In genomic region chr7:27613751-27614499, GRCm38 (mm10) we compare ENCODE assay signal across 15 mouse cellular contexts. TPM values are rescaled to one million over a fixed set of nuclear protein-coding genes. Genes with fewer than 3 reads are reported as not detected.
DNase-seq lines count a peak whose midpoint lies in the region; ATAC-seq and TF ChIP-seq lines count a peak whose summit lies in the region.
"Had no signal": no experiment of that assay in that cellular context is flagged by ENCODE, and none has a peak within 500 bp of the region (broad histone marks: within the 10 kb centered on the region; RNA-seq: fewer than 3 reads in every experiment).

No protein-coding gene starts in this region.

- TF ChIP-seq POLR2A in heart, adult 2 months (IDR thresholded peaks at IDR 0.05; ENCODE audit: insufficient read depth, low read depth, low read length) = no peak

- TF ChIP-seq CTCF in left cerebral cortex, adult 2 months (IDR thresholded peaks at IDR 0.05) = no peak
- no peak for TF ChIP-seq CTCF in heart, adult 2 months (IDR thresholded peaks at IDR 0.05)

- no peaks in the 10 kb centered on the region for H3K9me3 ChIP-seq in hindbrain, embryonic 16.5 days (ENCODE audit: control insufficient read depth, low read length)
- H3K9me3 ChIP-seq in midbrain, embryonic 15.5 days = no peaks in the 10 kb centered on the region
- H3K9me3 ChIP-seq: embryonic facial prominence, embryonic 15.5 days; limb, embryonic 12.5 days had no signal

- H3K4me1 ChIP-seq in hindbrain, embryonic 16.5 days (ENCODE audit: control insufficient read depth, insufficient read depth, low read depth, low read length) = peaks cover 19% of the 10 kb centered on the region
- peaks cover 22% of the 10 kb centered on the region for H3K4me1 ChIP-seq in midbrain, embryonic 15.5 days
- H3K4me1 ChIP-seq in heart, adult 2 months (ENCODE audit: control insufficient read depth, insufficient read depth, low read length) = peaks cover 5% of the 10 kb centered on the region
- H3K4me1 ChIP-seq: embryonic facial prominence, embryonic 15.5 days; limb, embryonic 12.5 days had no signal

- intact Hi-C loops in left cerebral cortex, adult 2 months (cut with DNase I) = no loop called here
- intact Hi-C loops in left cerebral cortex, postnatal 36 days (cut with DNase I) = no loop called here
- intact Hi-C loops in heart, adult 2 months (cut with DNase I) = no loop called here

- no peak overlapping the region; the same call in 1 of the 2 replicates for H3K9ac ChIP-seq in hindbrain, embryonic 16.5 days (ENCODE audit: low read depth, low read length)
- H3K9ac ChIP-seq in midbrain, embryonic 15.5 days = no peak overlapping the region
- H3K9ac ChIP-seq in heart, adult 2 months (ENCODE audit: low read depth, low read length) = no peak overlapping the region
- H3K9ac ChIP-seq: embryonic facial prominence, embryonic 15.5 days; limb, embryonic 12.5 days had no signal

- H3K27ac ChIP-seq in left cerebral cortex, adult 2 months = peak overlapping the region; percentile 68
- peak overlapping the region; percentile 64 for H3K27ac ChIP-seq in hindbrain, embryonic 16.5 days (ENCODE audit: low read depth, low read length)
- H3K27ac ChIP-seq in midbrain, embryonic 15.5 days = peak overlapping the region; percentile 72
- no peak overlapping the region for H3K27ac ChIP-seq in heart, adult 2 months
- H3K27ac ChIP-seq: embryonic facial prominence, embryonic 15.5 days; limb, embryonic 12.5 days had no signal

- peak overlapping the region; percentile 19; the same call in 1 of the 2 replicates for H3K4me2 ChIP-seq in hindbrain, embryonic 16.5 days (ENCODE audit: low read length)
- H3K4me2 ChIP-seq in midbrain, embryonic 15.5 days = peak overlapping the region; percentile 5; the same call in 1 of the 2 replicates
- H3K4me2 ChIP-seq: embryonic facial prominence, embryonic 15.5 days; limb, embryonic 12.5 days had no signal

- 29% methylated on average over 8 of the region's 8 CpGs for WGBS in hindbrain, embryonic 16.5 days
- 37% methylated on average over 8 of the region's 8 CpGs for WGBS in midbrain, embryonic 15.5 days
- 62% methylated on average over 8 of the region's 8 CpGs for WGBS in heart, adult 2 months

- H3K79me2 ChIP-seq in heart, adult 2 months (replicated peaks; ENCODE audit: control insufficient read depth, insufficient read depth, low read length) = peaks cover 5% of the 10 kb centered on the region

- no peak for DNase-seq in left cerebral cortex, adult 2 months (ENCODE audit: extremely low spot score in 1 of 2, low spot score in 2 of 2)
- DNase-seq in left cerebral cortex, postnatal 36 days (ENCODE audit: low spot score in 2 of 2) = no peak
- DNase-seq in cerebellum, postnatal 36 days = peak; percentile 71 to 79
- no peak for DNase-seq in adrenal gland, adult 2 months
- no peak for DNase-seq in heart, adult 2 months
- no peak for DNase-seq in thymus, postnatal 25 days
- DNase-seq: lung, postnatal 14 days had no signal

- H3K4me3 ChIP-seq in left cerebral cortex, adult 2 months = no peak overlapping the region
- no peak overlapping the region for H3K4me3 ChIP-seq in hindbrain, embryonic 16.5 days (ENCODE audit: low read length)
- H3K4me3 ChIP-seq in midbrain, embryonic 15.5 days = no peak overlapping the region
- no peak overlapping the region for H3K4me3 ChIP-seq in heart, adult 2 months
- H3K4me3 ChIP-seq: embryonic facial prominence, embryonic 15.5 days; limb, embryonic 12.5 days had no signal

- peak; percentile 87 for ATAC-seq in hindbrain, embryonic 16.5 days
- ATAC-seq in midbrain, embryonic 15.5 days (replicated peaks) = peak; percentile 87
- ATAC-seq: intestine, embryonic 16.5 days; Patski had no signal

- H3K27me3 ChIP-seq in hindbrain, embryonic 16.5 days (replicated peaks; ENCODE audit: control insufficient read depth, insufficient read depth, low read length) = no peaks in the 10 kb centered on the region
- H3K27me3 ChIP-seq in midbrain, embryonic 15.5 days (replicated peaks) = no peaks in the 10 kb centered on the region
- no peaks in the 10 kb centered on the region for H3K27me3 ChIP-seq in heart, adult 2 months (ENCODE audit: control insufficient read depth, insufficient read depth, low read length)
- H3K27me3 ChIP-seq: embryonic facial prominence, embryonic 15.5 days; limb, embryonic 12.5 days; Patski had no signal

- TF ChIP-seq EP300 in heart, adult 2 months (IDR thresholded peaks at IDR 0.05; ENCODE audit: insufficient read depth, low read depth, low read length) = no peak

- H3K36me3 ChIP-seq in hindbrain, embryonic 16.5 days (ENCODE audit: control insufficient read depth, insufficient read depth, low read length) = peaks cover 7% of the 10 kb centered on the region; the same call in 1 of the 2 replicates
- peaks cover 16% of the 10 kb centered on the region; the same call in 1 of the 2 replicates for H3K36me3 ChIP-seq in midbrain, embryonic 15.5 days (replicated peaks)
- H3K36me3 ChIP-seq in heart, adult 2 months (ENCODE audit: control insufficient read depth, insufficient read depth, low read length) = no peaks in the 10 kb centered on the region

RNA-seq across cellular contexts. Expression of gene Akt2, which starts 22.6 kb away (rescaled TPM):
- 100 to 1,000 TPM; 115 to 116 TPM for total RNA-seq in left cerebral cortex, adult 2 months (2021)
- 100 to 1,000 TPM; 113 to 124 TPM for total RNA-seq in left cerebral cortex, postnatal 36 days (2021)
- 63.0 and 72.9 TPM in 2 replicates for polyA plus RNA-seq in hindbrain, embryonic 16.5 days (2015; fragmentation: Nextera tagmentation; extraction: Ambion mirVana)
- polyA plus RNA-seq in midbrain, embryonic 15.5 days (2015; fragmentation: Nextera tagmentation; extraction: Ambion mirVana) = 60.8 and 66.1 TPM in 2 replicates
- 100 to 1,000 TPM; 219 to 227 TPM for total RNA-seq in adrenal gland, adult 2 months (2021)
- polyA plus RNA-seq in adrenal gland, adult 2 months (2012; rRNA removed) = 128 and 143 TPM in 2 replicates
- 100 to 1,000 TPM; 181 to 219 TPM for total RNA-seq in heart, adult 2 months (2021)
- polyA plus RNA-seq in heart, adult 2 months (2012; rRNA removed) = 134 and 181 TPM in 2 replicates

RNA-seq across cellular contexts. Expression of gene Ttc9b, which starts 39.8 kb away (rescaled TPM):
- total RNA-seq in left cerebral cortex, adult 2 months (2021) = 100 to 1,000 TPM in 1 of 2 experiments, 10 to 100 TPM in 1; 99.1 to 101 TPM
- 100 to 1,000 TPM; 113 to 155 TPM for total RNA-seq in left cerebral cortex, postnatal 36 days (2021)
- polyA plus RNA-seq in hindbrain, embryonic 16.5 days (2015; fragmentation: Nextera tagmentation; extraction: Ambion mirVana) = 86.2 and 99.1 TPM in 2 replicates
- polyA plus RNA-seq in midbrain, embryonic 15.5 days (2015; fragmentation: Nextera tagmentation; extraction: Ambion mirVana) = 71.9 and 74.4 TPM in 2 replicates
- not detected for total RNA-seq in adrenal gland, adult 2 months (2021)
- 0.06 and 0.48 TPM in 2 replicates for polyA plus RNA-seq in adrenal gland, adult 2 months (2012; rRNA removed)
- total RNA-seq in heart, adult 2 months (2021) = not detected
- not detected in 2 replicates for polyA plus RNA-seq in heart, adult 2 months (2012; rRNA removed)
- total RNA-seq: granulocyte monocyte progenitor cell, adult 5-6 weeks; neutrophil, adult 5-6 weeks had no signal

Comparison
In these comparisons a context has a peak if more than half of its experiments do, and no peak if none do; other contexts are left out.
1. DNase-seq: peak in cerebellum, postnatal 36 days (2 of 2); none in left cerebral cortex, adult 2 months (0 of 2), left cerebral cortex, postnatal 36 days (0 of 2), adrenal gland, adult 2 months (single experiment), heart, adult 2 months (0 of 2) and thymus, postnatal 25 days (single experiment).
2. RNA of gene Ttc9b, which starts 39.8 kb away (total RNA-seq): 113 to 155 TPM in left cerebral cortex, postnatal 36 days and 99.1 to 101 TPM in left cerebral cortex, adult 2 months; not detected in heart, adult 2 months and not detected in adrenal gland, adult 2 months; every median in the first group is over 10 times any median in the second.